Mouse (Mus musculus): ENCODE data around the gene Rtl8c.
"Not testable (repeated sequence)": the region's sequence is repeated elsewhere in the genome, so short reads cannot be mapped to it uniquely, and the experiment has no call there.

DNA sequence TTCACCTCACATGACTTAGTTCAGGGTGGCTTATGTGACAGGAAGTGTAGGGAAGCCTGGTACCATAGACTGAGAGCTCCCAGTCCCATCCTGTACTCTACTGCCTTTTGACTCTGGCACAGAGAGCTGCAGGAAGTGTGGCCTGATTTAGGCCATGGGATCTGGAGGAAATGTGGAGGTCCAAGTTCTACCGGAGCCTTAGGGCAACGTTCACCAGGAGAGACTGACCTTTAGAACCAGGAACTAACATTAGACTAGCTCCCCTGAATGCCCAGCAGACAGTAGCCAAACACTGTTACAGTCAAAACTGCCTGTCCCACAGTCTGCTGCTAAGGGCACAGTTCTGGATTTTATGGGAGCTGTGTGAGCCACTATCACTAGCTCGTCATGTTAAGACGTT lies 26.4 kb upstream of the Rtl8c start:
- not testable (repeated sequence) for TF ChIP-seq CTCF (conservative IDR thresholded peaks at IDR 0.05; ENCODE audit: low read length); NANOG (IDR thresholded peaks at IDR 0.05; ENCODE audit: borderline replicate concordance, low read length)
